Mouse (Mus musculus): ENCODE measurements around the gene Cmtm4. TPM values are rescaled to one million over a fixed set of nuclear protein-coding genes. Genes with fewer than 3 reads are reported as not detected.
A peak's percentile ranks its signal among the peaks of the same experiment; 100 is the strongest.

Cmtm4 gene
- polyA plus RNA-seq, 1 experiment = 31.1 TPM

DNA sequence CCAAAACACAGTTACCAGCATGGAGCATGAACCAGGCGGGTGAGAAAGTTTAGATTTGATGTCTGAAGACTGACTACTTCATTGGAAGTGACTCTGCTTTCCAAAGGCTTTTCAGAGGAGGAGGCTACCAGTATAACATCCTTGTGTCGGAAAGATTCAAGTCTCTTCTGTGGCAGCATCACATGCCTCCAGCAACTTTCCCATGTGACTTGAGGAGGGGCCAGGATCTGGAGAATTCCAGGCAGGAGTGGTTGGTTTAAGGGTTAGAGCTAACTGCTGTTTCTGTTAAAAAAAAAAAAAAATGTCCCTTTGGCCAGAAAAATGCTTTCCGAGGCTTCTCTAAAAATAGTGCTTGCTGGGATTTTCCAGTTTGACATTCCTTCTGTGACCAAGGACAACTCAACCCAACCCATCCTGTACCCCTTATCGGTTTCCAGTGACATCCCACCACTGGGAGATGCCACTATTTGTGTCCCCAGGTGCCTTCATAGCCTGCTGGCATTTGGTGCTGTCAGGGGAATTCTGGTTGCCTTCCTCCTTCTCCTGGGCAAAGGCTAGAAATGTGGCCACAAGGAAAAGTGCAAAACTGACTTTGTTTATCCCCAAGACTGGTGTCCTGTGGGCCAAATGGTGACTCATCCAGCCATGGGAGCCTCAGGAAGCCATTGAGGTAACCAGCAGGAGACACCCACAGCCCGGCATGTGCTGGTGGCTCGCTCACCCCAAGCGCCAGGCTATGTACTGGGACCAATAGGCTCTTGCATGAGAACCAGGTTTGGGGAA lies 12.9 kb upstream of the Cmtm4 start:
- Histone ChIP-seq H3K4me1 (ENCODE audit: control insufficient read depth, insufficient read depth, low read length) (peaks cover 6% of the 10 kb centered on the region), H3K4me3 (replicated peaks; ENCODE audit: insufficient read depth, low read depth, low read length) (no peak overlapping the region), H3K27me3 (ENCODE audit: control insufficient read depth, insufficient read depth, low read length) (no peaks in the 10 kb centered on the region), H3K27ac (ENCODE audit: insufficient read depth, low read length) (no peak overlapping the region)
- no peak for DNase-seq
- no peak for TF ChIP-seq CTCF (IDR thresholded peaks at IDR 0.05; ENCODE audit: borderline replicate concordance, insufficient read depth, low read depth, low read length)
- no peak for TF ChIP-seq POLR2A (IDR thresholded peaks at IDR 0.05; ENCODE audit: borderline replicate concordance, insufficient read depth, low read length)
- 75% methylated on average over 7 of the region's 7 CpGs for WGBS

GRCm38 (mm10) chr8:104406340-104407128 lies 10.9 kb upstream of the Cmtm4 start:
- no peak for DNase-seq
- TF ChIP-seq CTCF (IDR thresholded peaks at IDR 0.05; ENCODE audit: borderline replicate concordance, insufficient read depth, low read depth, low read length) (no peak), POLR2A (IDR thresholded peaks at IDR 0.05; ENCODE audit: borderline replicate concordance, insufficient read depth, low read length) (no peak)
- Histone ChIP-seq H3K4me1 (ENCODE audit: control insufficient read depth, insufficient read depth, low read length) (peaks cover 6% of the 10 kb centered on the region), H3K27me3 (ENCODE audit: control insufficient read depth, insufficient read depth, low read length) (no peaks in the 10 kb centered on the region), H3K27ac (ENCODE audit: insufficient read depth, low read length) (no peak overlapping the region), H3K4me3 (replicated peaks; ENCODE audit: insufficient read depth, low read depth, low read length) (no peak overlapping the region)
- 92% methylated on average over 6 of the region's 6 CpGs for WGBS

- 26% methylated on average over 15 of the region's 15 CpGs for WGBS
- H3K27ac ChIP-seq (ENCODE audit: insufficient read depth, low read length) = no peak overlapping the region
- H3K4me3 ChIP-seq (replicated peaks; ENCODE audit: insufficient read depth, low read depth, low read length) = no peak overlapping the region
- TF ChIP-seq CTCF (IDR thresholded peaks at IDR 0.05; ENCODE audit: borderline replicate concordance, insufficient read depth, low read depth, low read length) (no peak), POLR2A (IDR thresholded peaks at IDR 0.05; ENCODE audit: borderline replicate concordance, insufficient read depth, low read length) (no peak)
- peak in 1 of 2 experiments; percentile 40 for DNase-seq
- peaks cover 6% of the 10 kb centered on the region for H3K4me1 ChIP-seq (ENCODE audit: control insufficient read depth, insufficient read depth, low read length)
- H3K27me3 ChIP-seq (ENCODE audit: control insufficient read depth, insufficient read depth, low read length) = no peaks in the 10 kb centered on the region
These were observed 10.0 kb upstream of the Cmtm4 start for GRCm38 (mm10) chr8:104405430-104406187.

GRCm38 (mm10) chr8:104403596-104403995 lies 8.0 kb upstream of the Cmtm4 start:
- 78% methylated on average over 3 of the region's 3 CpGs for WGBS
- H3K4me1 ChIP-seq (ENCODE audit: control insufficient read depth, insufficient read depth, low read length) = peaks cover 6% of the 10 kb centered on the region

GRCm38 (mm10) chr8:104394801-104395702 lies 555 bp downstream of the Cmtm4 start:
- TF ChIP-seq POLR2A (IDR thresholded peaks at IDR 0.05; ENCODE audit: borderline replicate concordance, insufficient read depth, low read length) = no peak
- WGBS = under 1% methylated on average over 82 of the region's 82 CpGs
- Histone ChIP-seq H3K27me3 (ENCODE audit: control insufficient read depth, insufficient read depth, low read length) (no peaks in the 10 kb centered on the region), H3K4me3 (replicated peaks; ENCODE audit: insufficient read depth, low read depth, low read length) (peak overlapping the region; percentile 87), H3K27ac (ENCODE audit: insufficient read depth, low read length) (peak overlapping the region; percentile 65), H3K4me1 (ENCODE audit: control insufficient read depth, insufficient read depth, low read length) (peaks cover 11% of the 10 kb centered on the region; the same call in 1 of the 2 replicates)
- DNase-seq = peak; percentile 66 to 77

More at GRCm38 (mm10) chr8:104403596-104403995, 8.0 kb upstream of the Cmtm4 start:
- Histone ChIP-seq H3K4me3 (replicated peaks; ENCODE audit: insufficient read depth, low read depth, low read length) (no peak overlapping the region), H3K27ac (ENCODE audit: insufficient read depth, low read length) (no peak overlapping the region), H3K27me3 (ENCODE audit: control insufficient read depth, insufficient read depth, low read length) (no peaks in the 10 kb centered on the region)
- DNase-seq = no peak
- TF ChIP-seq CTCF (IDR thresholded peaks at IDR 0.05; ENCODE audit: borderline replicate concordance, insufficient read depth, low read depth, low read length) = peak; percentile 38; the same call in 1 of the 2 replicates
- no peak for TF ChIP-seq POLR2A (IDR thresholded peaks at IDR 0.05; ENCODE audit: borderline replicate concordance, insufficient read depth, low read length)

GRCm38 (mm10) chr8:104393767-104394166 lies 1.8 kb downstream of the Cmtm4 start:
- H3K27ac ChIP-seq (ENCODE audit: insufficient read depth, low read length) = no peak overlapping the region
- no peak for DNase-seq
- H3K4me1 ChIP-seq (ENCODE audit: control insufficient read depth, insufficient read depth, low read length) = peaks cover 11% of the 10 kb centered on the region; the same call in 1 of the 2 replicates
- 48% methylated on average over 6 of the region's 6 CpGs for WGBS
- no peaks in the 10 kb centered on the region for H3K27me3 ChIP-seq (ENCODE audit: control insufficient read depth, insufficient read depth, low read length)
- H3K4me3 ChIP-seq (replicated peaks; ENCODE audit: insufficient read depth, low read depth, low read length) = peak overlapping the region; percentile 15
- no peak for TF ChIP-seq POLR2A (IDR thresholded peaks at IDR 0.05; ENCODE audit: borderline replicate concordance, insufficient read depth, low read length)

- no peaks in the 10 kb centered on the region for H3K27me3 ChIP-seq (ENCODE audit: control insufficient read depth, insufficient read depth, low read length)
- DNase-seq = no peak
- peaks cover 11% of the 10 kb centered on the region; the same call in 1 of the 2 replicates for H3K4me1 ChIP-seq (ENCODE audit: control insufficient read depth, insufficient read depth, low read length)
These were observed 2.5 kb downstream of the Cmtm4 start for GRCm38 (mm10) chr8:104393139-104393538.

More at GRCm38 (mm10) chr8:104393139-104393538, 2.5 kb downstream of the Cmtm4 start:
- 93% methylated on average over 7 of the region's 7 CpGs for WGBS
- no peak overlapping the region for H3K27ac ChIP-seq (ENCODE audit: insufficient read depth, low read length)
- TF ChIP-seq POLR2A (IDR thresholded peaks at IDR 0.05; ENCODE audit: borderline replicate concordance, insufficient read depth, low read length) (no peak), CTCF (IDR thresholded peaks at IDR 0.05; ENCODE audit: borderline replicate concordance, insufficient read depth, low read depth, low read length) (no peak)
- H3K4me3 ChIP-seq (replicated peaks; ENCODE audit: insufficient read depth, low read depth, low read length) = no peak overlapping the region
